Mouse (Mus musculus) stomach, embryonic 14.5 days (tissue): ENCODE results near the gene Maff. TPM values are rescaled to one million over a fixed set of nuclear protein-coding genes. Genes with fewer than 3 reads are reported as not detected.
A peak's percentile ranks its signal among the peaks of the same experiment; 100 is the strongest.

Source experiments
- ATAC-seq: fragments of 200-750 bp; cut with Nextera tagmentation; 2 replicates; pipeline ENCODE4 v1.8.0; 2017; ENCODE audit warnings: low read depth, moderate TSS enrichment; ENCODE audit not compliant: insufficient number of reproducible peaks, insufficient read depth, low FRiP score
- H3K27ac ChIP-seq: fragments of 300-500 bp; sonication (generic); 2 replicates; pipeline ENCODE4 v1.5.1; 2014; ENCODE audit warnings: mild to moderate bottlenecking, low read length, moderate library complexity, mixed read lengths
- H3K27me3 ChIP-seq: fragments of 300-500 bp; sonication (generic); 2 replicates; pipeline ENCODE4 v1.6.1; 2014; ENCODE audit warnings: low read length, control low read depth, mixed read lengths; ENCODE audit not compliant: control insufficient read depth, insufficient read depth
- H3K36me3 ChIP-seq: fragments of 300-500 bp; sonication (generic); 2 replicates; pipeline ENCODE4 v1.6.1; 2014; ENCODE audit warnings: mild to moderate bottlenecking, control low read depth, low read length, moderate library complexity, mixed read lengths; ENCODE audit not compliant: control insufficient read depth, insufficient read depth
- H3K4me1 ChIP-seq: fragments of 300-500 bp; sonication (generic); 2 replicates; pipeline ENCODE4 v1.6.1; 2014; ENCODE audit warnings: low read length, control low read depth, mixed read lengths; ENCODE audit not compliant: control insufficient read depth, insufficient read depth
- H3K4me2 ChIP-seq: fragments of 300-500 bp; sonication (generic); replicated peaks from 2 replicates; pipeline ENCODE4 v1.6.1; 2014; ENCODE audit warnings: low read depth, low read length, control low read depth
- H3K4me3 ChIP-seq: fragments of 300-500 bp; sonication (generic); 2 replicates; pipeline ENCODE4 v1.5.1; 2014; ENCODE audit warnings: low read depth, low read length, control low read depth
- H3K9ac ChIP-seq: fragments of 300-500 bp; sonication (generic); replicated peaks from 2 replicates; pipeline ENCODE4 v1.6.1; 2014; ENCODE audit warnings: low read depth, mild to moderate bottlenecking, control low read depth, low read length, moderate library complexity, mixed read lengths
- H3K9me3 ChIP-seq: fragments of 300-500 bp; sonication (generic); 2 replicates; pipeline ENCODE4 v1.6.1; 2016; ENCODE audit warnings: low read depth, low read length, control low read depth; ENCODE audit not compliant: control insufficient read depth
- WGBS: fragments of 180-500 bp; shearing (Covaris S2); extraction: QIAGEN DNeasy Blood & Tissue Kit; methylation state at CpG from one replicate; pipeline ENCODE4 v1.1.7; 2014; 5-methylcytosine and 5-hydroxymethylcytosine counted together
- polyA plus RNA-seq: library from polyadenylated mRNA; unstranded; fragments of >200 nt; fragmentation: Nextera tagmentation; extraction: Ambion mirVana; gene quantifications from 2 replicates; pipeline ENCODE4 v1.2.1, GENCODE M21; 2014

The Maff gene
- polyA plus RNA-seq, 1 experiment from 2014 or later, result 4.2 TPM

GRCm38 (mm10) chr15:79399231-79400052, 53.0 kb downstream of the Maff start:
- Histone ChIP-seq H3K27ac (no peak overlapping the region), H3K9ac (no peak overlapping the region), H3K4me2 (no peak overlapping the region), H3K4me3 (no peak overlapping the region), H3K27me3 (no peaks in the 10 kb centered on the region), H3K4me1 (peaks cover 46% of the 10 kb centered on the region), H3K9me3 (no peaks in the 10 kb centered on the region), H3K36me3 (peaks cover 5% of the 10 kb centered on the region; the same call in 1 of the 2 replicates)
- WGBS, result 66% methylated on average over 14 of the region's 14 CpGs
- ATAC-seq, result no peak

GRCm38 (mm10) chr15:79400134-79400974, 53.9 kb downstream of the Maff start:
- 60% methylated on average over 6 of the region's 6 CpGs for WGBS

DNA sequence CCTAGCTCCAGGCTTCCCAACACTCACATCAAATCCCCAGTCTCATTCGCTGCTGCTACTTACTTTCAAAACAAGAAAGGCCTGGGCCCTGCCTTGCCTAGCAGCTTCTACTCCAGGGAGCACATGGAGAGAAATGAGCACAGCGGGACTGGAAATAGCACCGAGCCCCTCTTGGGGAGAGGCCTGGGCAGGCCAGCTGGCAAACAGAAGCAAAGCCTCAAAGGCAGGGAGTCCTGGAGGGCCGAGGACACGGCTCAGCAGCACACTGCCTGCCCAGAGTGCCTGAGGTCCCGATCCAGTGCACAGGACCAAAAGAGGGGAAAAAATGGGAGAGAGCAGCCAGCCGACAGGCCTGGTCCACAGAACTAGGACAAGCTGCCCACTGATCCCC, 54.5 kb downstream of the Maff start:
- ATAC-seq, result no peak
- WGBS, result 48% methylated on average over 7 of the region's 7 CpGs
- no peak overlapping the region for H3K4me3 ChIP-seq
- no peaks in the 10 kb centered on the region for H3K27me3 ChIP-seq
- no peak overlapping the region for H3K9ac ChIP-seq
- no peaks in the 10 kb centered on the region for H3K36me3 ChIP-seq
- peak overlapping the region; percentile 89; the same call in 1 of the 2 replicates for H3K4me2 ChIP-seq
- H3K27ac ChIP-seq, result peak overlapping the region; percentile 52; the same call in 1 of the 2 replicates
- no peaks in the 10 kb centered on the region for H3K9me3 ChIP-seq
- H3K4me1 ChIP-seq, result peaks cover 33% of the 10 kb centered on the region

More at GRCm38 (mm10) chr15:79400134-79400974, 53.9 kb downstream of the Maff start:
- Histone ChIP-seq H3K4me2 (peak overlapping the region; percentile 89; the same call in 1 of the 2 replicates), H3K9ac (no peak overlapping the region), H3K9me3 (no peaks in the 10 kb centered on the region), H3K27me3 (no peaks in the 10 kb centered on the region), H3K27ac (no peak overlapping the region; the same call in 1 of the 2 replicates), H3K36me3 (peaks cover 5% of the 10 kb centered on the region; the same call in 1 of the 2 replicates), H3K4me3 (no peak overlapping the region), H3K4me1 (peaks cover 38% of the 10 kb centered on the region)
- ATAC-seq, result no peak

DNA sequence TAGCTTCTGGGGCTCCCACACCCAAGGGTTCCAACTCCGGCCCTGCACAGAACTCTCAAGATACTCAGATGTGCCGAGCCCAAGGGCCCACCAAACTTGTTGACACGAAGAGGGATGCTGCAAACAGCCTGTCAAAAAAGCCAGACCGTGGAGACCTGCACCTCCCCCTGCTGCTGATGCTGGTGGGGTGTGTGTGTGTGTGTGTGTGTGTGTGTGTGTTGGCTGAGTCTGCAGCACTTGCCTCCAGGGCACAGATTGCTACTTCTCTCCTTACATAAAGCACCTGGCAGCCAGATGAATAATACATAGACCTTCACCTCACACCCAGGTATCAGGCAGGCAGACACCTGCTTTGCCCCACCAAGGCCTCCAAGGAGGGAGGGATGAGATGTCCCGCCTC, 55.8 kb downstream of the Maff start:
- Histone ChIP-seq H3K4me1 (peaks cover 31% of the 10 kb centered on the region), H3K9ac (peak overlapping the region; percentile 86), H3K27ac (peak overlapping the region; percentile 84; the same call in 1 of the 2 replicates), H3K36me3 (no peaks in the 10 kb centered on the region), H3K4me2 (peak overlapping the region; percentile 89), H3K9me3 (no peaks in the 10 kb centered on the region), H3K27me3 (no peaks in the 10 kb centered on the region), H3K4me3 (peak overlapping the region; percentile 88)
- no peak for ATAC-seq
- WGBS, result 13% methylated on average over 5 of the region's 5 CpGs

GRCm38 (mm10) chr15:79402836-79403762, 56.7 kb downstream of the Maff start, which contains the start of gene Tmem184b:
Gene Tmem184b (minus strand): TSS chr15:79403569.
- ATAC-seq, result peak; percentile 84
- Histone ChIP-seq H3K27me3 (no peaks in the 10 kb centered on the region), H3K9ac (peak within 1 kb of the TSS; percentile 86), H3K27ac (peak within 1 kb of the TSS; percentile 84), H3K4me2 (peak within 1 kb of the TSS; percentile 89), H3K36me3 (no peaks in the 10 kb centered on the region), H3K4me3 (peak within 1 kb of the TSS; percentile 88), H3K4me1 (peaks cover 31% of the 10 kb centered on the region), H3K9me3 (no peaks in the 10 kb centered on the region)
- under 1% methylated on average over 90 of the region's 90 CpGs for WGBS

- Histone ChIP-seq H3K27ac (no peak overlapping the region), H3K4me2 (peak overlapping the region; percentile 89), H3K9ac (peak overlapping the region; percentile 86; the same call in 1 of the 2 replicates), H3K36me3 (no peaks in the 10 kb centered on the region), H3K4me1 (peaks cover 31% of the 10 kb centered on the region), H3K4me3 (peak overlapping the region; percentile 88), H3K27me3 (no peaks in the 10 kb centered on the region), H3K9me3 (no peaks in the 10 kb centered on the region)
- WGBS, result 16% methylated on average over 9 of the region's 9 CpGs
- ATAC-seq, result no peak
Measured at GRCm38 (mm10) chr15:79403763-79404210, 57.4 kb downstream of the Maff start.

DNA sequence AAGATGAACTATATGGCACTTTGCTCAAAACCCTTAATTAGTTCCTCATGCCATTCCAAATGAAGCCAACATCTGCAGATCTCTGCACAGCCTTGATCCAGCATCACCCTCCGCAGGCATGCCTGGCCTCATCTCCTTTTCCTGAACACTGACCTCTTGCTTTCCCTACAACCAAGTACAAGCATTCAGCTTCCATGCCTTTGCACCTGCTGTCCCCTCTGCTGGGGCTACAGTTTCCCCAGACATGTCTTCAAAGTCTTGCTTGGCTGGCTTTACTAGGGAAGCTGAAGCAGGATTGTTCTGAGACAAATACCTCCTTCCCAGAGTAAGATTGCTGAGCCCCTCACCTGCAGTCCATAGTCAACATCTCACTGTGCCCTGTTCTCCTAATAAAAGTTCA, 57.9 kb downstream of the Maff start:
- no peak for ATAC-seq
- no peak overlapping the region for H3K27ac ChIP-seq
- H3K4me2 ChIP-seq, result no peak overlapping the region
- WGBS, result 68% methylated on average over 1 of the region's 1 CpGs
- H3K27me3 ChIP-seq, result no peaks in the 10 kb centered on the region
- H3K9me3 ChIP-seq, result no peaks in the 10 kb centered on the region
- H3K9ac ChIP-seq, result no peak overlapping the region
- H3K4me3 ChIP-seq, result no peak overlapping the region
- H3K4me1 ChIP-seq, result peaks cover 30% of the 10 kb centered on the region
- no peaks in the 10 kb centered on the region for H3K36me3 ChIP-seq
